Mouse (Mus musculus): ENCODE data around the gene Prdm2. TPM values are rescaled to one million over a fixed set of nuclear protein-coding genes. Genes with fewer than 3 reads are reported as not detected.

Gene Prdm2
- polyA plus RNA-seq, 1 experiment from 2014 or later = 10.4 TPM

DNA sequence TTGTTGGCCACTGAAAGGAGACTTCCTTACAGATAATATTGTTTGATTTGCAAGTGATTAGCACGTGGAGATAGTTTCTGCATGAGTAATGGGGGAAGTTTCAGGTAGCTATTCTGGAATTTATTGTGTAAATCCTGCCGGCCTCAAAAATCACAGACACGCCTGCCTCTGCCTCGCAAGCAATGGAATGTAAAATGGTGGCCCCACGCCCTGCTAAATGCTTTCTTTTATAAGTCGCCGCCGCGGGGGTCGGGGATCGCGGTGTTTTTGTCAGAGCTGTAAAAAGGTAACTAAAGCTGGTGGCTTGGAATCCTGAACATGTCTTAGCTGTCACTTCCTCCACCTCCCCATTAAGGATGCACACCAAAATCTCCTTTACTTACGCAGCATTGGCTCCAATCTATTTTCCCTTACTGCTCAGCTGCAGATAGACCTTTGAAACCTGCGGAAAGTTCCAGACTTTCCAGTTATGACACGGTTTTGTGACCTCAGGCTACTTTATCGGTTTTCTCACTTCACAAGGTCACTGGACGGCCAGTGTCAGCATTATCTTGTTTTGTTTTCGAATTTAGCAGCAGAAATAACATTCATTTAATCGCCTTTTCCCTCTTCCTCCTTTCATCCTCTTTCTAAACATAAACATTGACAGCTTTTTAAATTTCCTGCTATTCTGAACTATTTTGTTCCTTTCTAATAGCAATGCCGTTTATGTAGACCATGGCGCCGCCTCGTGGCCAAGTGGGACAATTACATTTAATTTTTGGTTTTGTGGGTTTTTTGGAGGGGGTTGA is 25.6 kb upstream of the Prdm2 start:
- Histone ChIP-seq H3K27me3 (replicated peaks) (no peaks in the 10 kb centered on the region), H3K27ac (ENCODE audit: poor library complexity, severe bottlenecking) (no peak overlapping the region), H3K9ac (no peak overlapping the region), H3K9me3 (replicated peaks) (peaks cover 7% of the 10 kb centered on the region; the same call in 1 of the 2 replicates), H3K4me2 (peak overlapping the region; percentile 57), H3K4me3 (peak overlapping the region; percentile 13; the same call in 1 of the 2 replicates), H3K4me1 (replicated peaks) (peaks cover 5% of the 10 kb centered on the region; the same call in 1 of the 2 replicates), H3K36me3 (no peaks in the 10 kb centered on the region)
- no peak for ATAC-seq (ENCODE audit: insufficient number of reproducible peaks, low FRiP score)
- 16% methylated on average over 23 of the region's 23 CpGs for WGBS

DNA sequence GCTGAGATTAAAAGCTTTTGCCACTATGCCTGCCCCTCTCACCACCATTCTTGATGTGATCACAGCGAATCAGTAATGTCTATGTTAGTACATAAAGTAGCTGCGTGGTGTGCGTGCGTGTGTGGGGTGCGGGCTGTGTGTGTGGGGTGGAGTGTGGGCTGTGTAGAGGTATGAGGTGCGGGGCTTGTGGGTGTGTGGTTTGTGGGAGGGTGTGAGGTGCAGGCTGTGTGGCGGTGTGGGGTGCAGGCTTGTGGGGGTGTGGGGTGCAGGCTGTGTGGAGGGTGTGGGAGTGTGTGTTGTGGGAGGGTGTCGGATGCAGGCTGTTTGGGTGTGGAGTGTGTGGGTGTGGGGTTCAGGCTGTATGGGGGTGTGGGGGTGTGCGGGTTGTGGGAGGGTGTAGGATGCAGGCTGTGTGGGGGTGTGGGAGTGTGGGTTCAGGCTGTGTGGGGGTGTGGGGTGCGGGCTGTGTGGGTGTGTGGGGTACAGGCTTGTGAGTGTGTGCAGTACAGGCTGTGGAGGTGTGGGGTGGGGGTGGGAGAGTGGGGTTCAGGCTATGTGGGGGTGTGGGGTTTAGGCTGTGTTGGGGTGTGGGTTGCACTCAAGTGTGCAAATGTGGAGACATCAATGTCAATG is 19.1 kb upstream of the Prdm2 start:
- Histone ChIP-seq H3K4me2 (no peak overlapping the region), H3K4me1 (replicated peaks) (peaks cover 8% of the 10 kb centered on the region), H3K9ac (no peak overlapping the region), H3K27ac (ENCODE audit: poor library complexity, severe bottlenecking) (no peak overlapping the region), H3K9me3 (replicated peaks) (peaks cover 7% of the 10 kb centered on the region; the same call in 1 of the 2 replicates), H3K36me3 (no peaks in the 10 kb centered on the region), H3K27me3 (replicated peaks) (no peaks in the 10 kb centered on the region), H3K4me3 (no peak overlapping the region)
- 82% methylated on average over 10 of the region's 10 CpGs for WGBS
- ATAC-seq (ENCODE audit: insufficient number of reproducible peaks, low FRiP score) = 0 out of 2 replicates have a peak, but pooled peaks have one; percentile 39

DNA sequence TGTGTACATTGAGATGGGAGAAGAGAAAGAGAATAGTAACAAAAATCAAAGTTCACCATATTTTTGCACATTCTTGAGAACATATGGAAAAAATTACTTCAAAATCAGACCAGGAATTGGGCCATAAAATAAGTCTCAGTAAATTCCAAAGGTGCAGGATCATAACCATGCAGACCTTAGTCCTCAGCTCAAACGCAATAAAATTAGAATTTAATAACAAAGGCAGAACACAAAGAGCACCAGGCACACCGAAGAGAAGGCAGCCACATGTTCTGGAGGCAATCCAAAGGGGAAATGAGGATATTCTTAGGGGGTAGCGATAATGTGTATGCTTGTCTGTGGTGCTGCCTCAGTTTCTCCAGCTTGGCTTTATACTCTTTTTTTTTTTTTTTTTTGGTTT is 18.3 kb upstream of the Prdm2 start:
- Histone ChIP-seq H3K36me3 (no peaks in the 10 kb centered on the region), H3K27me3 (replicated peaks) (no peaks in the 10 kb centered on the region), H3K4me1 (replicated peaks) (peaks cover 8% of the 10 kb centered on the region), H3K9ac (no peak overlapping the region), H3K4me3 (no peak overlapping the region), H3K9me3 (replicated peaks) (peaks cover 7% of the 10 kb centered on the region; the same call in 1 of the 2 replicates), H3K4me2 (no peak overlapping the region), H3K27ac (ENCODE audit: poor library complexity, severe bottlenecking) (no peak overlapping the region)
- ATAC-seq (ENCODE audit: insufficient number of reproducible peaks, low FRiP score) = no peak
- WGBS = 73% methylated on average over 3 of the region's 3 CpGs

DNA sequence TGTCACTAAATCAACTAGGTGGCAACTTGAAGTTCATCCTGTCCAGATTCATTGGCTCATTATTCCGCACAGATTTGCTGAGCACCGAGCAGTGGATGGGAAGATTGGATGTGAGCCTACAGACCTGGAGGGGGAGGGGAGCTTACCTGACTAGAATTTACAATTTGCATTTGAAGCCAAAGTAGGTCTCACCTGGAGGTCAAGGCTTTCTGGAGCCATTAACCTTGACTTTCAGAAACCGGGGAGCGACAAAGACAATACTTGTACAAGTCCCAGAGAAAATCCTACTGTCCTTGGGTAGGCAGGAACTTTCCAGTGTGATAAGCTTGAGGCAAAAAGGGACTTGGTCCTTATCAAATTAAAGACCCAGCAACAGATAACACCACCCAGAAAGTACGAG is 15.2 kb upstream of the Prdm2 start:
- Histone ChIP-seq H3K4me1 (replicated peaks) (peaks cover 13% of the 10 kb centered on the region), H3K9me3 (replicated peaks) (no peaks in the 10 kb centered on the region), H3K4me3 (no peak overlapping the region), H3K9ac (no peak overlapping the region), H3K4me2 (no peak overlapping the region), H3K36me3 (no peaks in the 10 kb centered on the region), H3K27ac (ENCODE audit: poor library complexity, severe bottlenecking) (no peak overlapping the region), H3K27me3 (replicated peaks) (no peaks in the 10 kb centered on the region)
- ATAC-seq (ENCODE audit: insufficient number of reproducible peaks, low FRiP score) = no peak
- WGBS = 43% methylated on average over 5 of the region's 5 CpGs

- no peak for ATAC-seq (ENCODE audit: insufficient number of reproducible peaks, low FRiP score)
- Histone ChIP-seq H3K9me3 (replicated peaks) (no peaks in the 10 kb centered on the region), H3K9ac (no peak overlapping the region), H3K4me2 (peak overlapping the region; percentile 23; the same call in 1 of the 2 replicates), H3K4me3 (no peak overlapping the region), H3K27ac (ENCODE audit: poor library complexity, severe bottlenecking) (no peak overlapping the region), H3K27me3 (replicated peaks) (no peaks in the 10 kb centered on the region), H3K4me1 (replicated peaks) (peaks cover 13% of the 10 kb centered on the region), H3K36me3 (no peaks in the 10 kb centered on the region)
- WGBS = 18% methylated on average over 9 of the region's 9 CpGs
Measured at GRCm38 (mm10) chr4:143225886-143226285, 13.1 kb upstream of the Prdm2 start.

GRCm38 (mm10) chr4:143219316-143219751 is 6.5 kb upstream of the Prdm2 start:
- H3K36me3 ChIP-seq = no peaks in the 10 kb centered on the region
- no peaks in the 10 kb centered on the region for H3K9me3 ChIP-seq (replicated peaks)
- no peak overlapping the region for H3K4me3 ChIP-seq
- H3K4me2 ChIP-seq = no peak overlapping the region
- no peak overlapping the region for H3K9ac ChIP-seq
- 69% methylated on average over 9 of the region's 9 CpGs for WGBS
- ATAC-seq (ENCODE audit: insufficient number of reproducible peaks, low FRiP score) = no peak
- H3K27me3 ChIP-seq (replicated peaks) = 0 out of 2 replicates have a peak, but pooled peaks cover 6% of the 10 kb centered on the region
- H3K27ac ChIP-seq (ENCODE audit: poor library complexity, severe bottlenecking) = no peak overlapping the region
- H3K4me1 ChIP-seq (replicated peaks) = no peaks in the 10 kb centered on the region

GRCm38 (mm10) chr4:143218858-143219257 is 6.1 kb upstream of the Prdm2 start:
- Histone ChIP-seq H3K4me3 (no peak overlapping the region), H3K27me3 (replicated peaks) (0 out of 2 replicates have a peak, but pooled peaks cover 6% of the 10 kb centered on the region), H3K4me2 (no peak overlapping the region), H3K36me3 (no peaks in the 10 kb centered on the region), H3K4me1 (replicated peaks) (no peaks in the 10 kb centered on the region), H3K27ac (ENCODE audit: poor library complexity, severe bottlenecking) (no peak overlapping the region), H3K9ac (no peak overlapping the region), H3K9me3 (replicated peaks) (no peaks in the 10 kb centered on the region)
- no peak for ATAC-seq (ENCODE audit: insufficient number of reproducible peaks, low FRiP score)
- 67% methylated on average over 2 of the region's 2 CpGs for WGBS

DNA sequence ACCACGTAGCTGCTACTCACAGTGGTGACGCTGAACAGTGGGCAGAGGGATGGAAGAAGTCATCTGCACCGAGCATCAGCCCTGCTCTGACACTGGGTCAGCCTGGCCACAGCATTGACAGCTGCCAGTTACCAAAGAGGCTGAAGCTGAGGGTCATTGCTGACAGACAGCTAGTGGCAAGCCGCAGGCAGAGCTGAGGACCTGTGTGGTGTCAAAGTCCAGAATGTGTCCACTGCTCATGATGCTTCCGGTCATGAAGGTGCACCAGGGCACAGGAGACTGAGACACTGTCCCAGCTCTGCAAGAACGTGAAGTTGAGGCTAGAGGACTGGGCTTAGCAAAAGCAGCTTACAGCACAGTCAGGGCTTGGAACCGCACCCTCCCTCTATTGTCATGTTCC is 4.4 kb upstream of the Prdm2 start:
- no peak overlapping the region for H3K27ac ChIP-seq (ENCODE audit: poor library complexity, severe bottlenecking)

DNA sequence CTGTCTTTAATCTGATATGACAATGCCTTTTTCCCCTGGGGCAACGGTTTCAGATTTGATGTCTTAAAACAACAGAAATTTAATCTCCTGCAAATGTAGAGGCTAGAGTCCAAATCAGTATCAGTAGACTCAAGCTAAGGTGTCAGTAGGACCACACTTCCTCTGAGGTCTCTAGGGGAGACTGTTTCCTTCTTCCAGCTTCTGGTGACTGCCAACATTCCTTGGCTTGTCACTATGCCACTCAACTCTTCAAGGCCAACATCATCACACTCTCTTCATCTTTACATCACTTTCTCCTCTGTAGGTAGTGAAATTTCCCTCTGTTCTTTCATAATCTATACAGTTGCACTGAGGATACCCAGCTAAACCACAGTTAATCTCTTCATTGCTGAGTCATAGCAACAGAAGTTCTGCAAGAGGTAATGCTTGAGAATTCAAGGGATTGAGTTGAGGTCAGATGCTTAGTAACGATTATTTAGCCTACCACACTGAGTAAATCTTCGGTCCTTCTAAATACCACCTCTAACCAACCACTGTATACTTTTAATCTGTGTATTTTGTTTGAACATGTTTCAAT is 1.5 kb upstream of the Prdm2 start:
- WGBS = 79% methylated on average over 3 of the region's 3 CpGs
- Histone ChIP-seq H3K9ac (no peak overlapping the region), H3K4me1 (replicated peaks) (peaks cover 5% of the 10 kb centered on the region), H3K36me3 (no peaks in the 10 kb centered on the region), H3K27ac (ENCODE audit: poor library complexity, severe bottlenecking) (no peak overlapping the region), H3K9me3 (replicated peaks) (no peaks in the 10 kb centered on the region), H3K4me2 (no peak overlapping the region), H3K27me3 (replicated peaks) (0 out of 2 replicates have a peak, but pooled peaks cover 6% of the 10 kb centered on the region), H3K4me3 (no peak overlapping the region)
- no peak for ATAC-seq (ENCODE audit: insufficient number of reproducible peaks, low FRiP score)

More for the DNA sequence above, 4.4 kb upstream of the Prdm2 start:
- Histone ChIP-seq H3K4me2 (no peak overlapping the region), H3K9ac (no peak overlapping the region), H3K27me3 (replicated peaks) (0 out of 2 replicates have a peak, but pooled peaks cover 6% of the 10 kb centered on the region), H3K4me3 (no peak overlapping the region), H3K9me3 (replicated peaks) (no peaks in the 10 kb centered on the region), H3K36me3 (no peaks in the 10 kb centered on the region), H3K4me1 (replicated peaks) (peaks cover 5% of the 10 kb centered on the region)
- no peak for ATAC-seq (ENCODE audit: insufficient number of reproducible peaks, low FRiP score)
- 77% methylated on average over 7 of the region's 7 CpGs for WGBS

- peaks cover 5% of the 10 kb centered on the region for H3K4me1 ChIP-seq (replicated peaks)
- no peaks in the 10 kb centered on the region for H3K36me3 ChIP-seq
- no peak overlapping the region for H3K4me3 ChIP-seq
- no peak for ATAC-seq (ENCODE audit: insufficient number of reproducible peaks, low FRiP score)
- no peak overlapping the region for H3K9ac ChIP-seq
- no peaks in the 10 kb centered on the region for H3K9me3 ChIP-seq (replicated peaks)
- WGBS = 58% methylated on average over 4 of the region's 4 CpGs
- H3K27ac ChIP-seq (ENCODE audit: poor library complexity, severe bottlenecking) = no peak overlapping the region
- H3K4me2 ChIP-seq = no peak overlapping the region
- H3K27me3 ChIP-seq (replicated peaks) = 0 out of 2 replicates have a peak, but pooled peaks cover 6% of the 10 kb centered on the region
Measured at GRCm38 (mm10) chr4:143213571-143213970, 776 bp upstream of the Prdm2 start.

DNA sequence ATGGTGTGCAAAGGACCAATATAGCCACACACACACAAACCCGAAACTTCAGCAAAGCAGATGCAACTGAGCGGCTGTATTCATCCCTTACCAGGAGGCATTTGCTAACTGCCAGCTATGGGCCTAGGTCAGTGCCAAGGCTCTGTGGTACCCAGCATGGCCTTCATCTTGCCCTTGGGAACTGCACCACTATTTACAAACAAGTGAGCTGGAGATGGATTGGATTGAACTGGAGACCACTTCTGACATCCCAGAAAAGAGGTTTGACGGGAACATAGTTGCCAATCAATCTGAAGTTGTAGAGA is 332 bp upstream of the Prdm2 start:
- no peak for ATAC-seq (ENCODE audit: insufficient number of reproducible peaks, low FRiP score)
- no peak overlapping the region; the same call in 1 of the 2 replicates for H3K27ac ChIP-seq (ENCODE audit: poor library complexity, severe bottlenecking)
- H3K9me3 ChIP-seq (replicated peaks) = no peaks in the 10 kb centered on the region
- no peak overlapping the region for H3K9ac ChIP-seq
- peak overlapping the region; percentile 77 for H3K4me3 ChIP-seq
- H3K27me3 ChIP-seq (replicated peaks) = 0 out of 2 replicates have a peak, but pooled peaks cover 6% of the 10 kb centered on the region
- 93% methylated on average over 3 of the region's 3 CpGs for WGBS
- H3K4me1 ChIP-seq (replicated peaks) = peaks cover 5% of the 10 kb centered on the region
- H3K4me2 ChIP-seq = peak overlapping the region; percentile 75
- H3K36me3 ChIP-seq = no peaks in the 10 kb centered on the region
